Mouse (Mus musculus): ENCODE measurements around the gene Nkd1. TPM values are rescaled to one million over a fixed set of nuclear protein-coding genes. Genes with fewer than 3 reads are reported as not detected.

The Nkd1 gene
- total RNA-seq, 2 experiments from 2014 or later: 2.9 to 3.9 TPM

GRCm38 (mm10) chr8:88635474-88636397 lies 114.6 kb downstream of the Nkd1 start, which contains the start of gene Snx20:
Snx20 (minus strand) TSS chr8:88636128.
- intact Hi-C loops (cut with DNase I): no loop called here
- DNase-seq (ENCODE audit: low spot score): no peak

- DNase-seq (ENCODE audit: low spot score): no peak
- intact Hi-C loops (cut with DNase I): no loop called here
These were observed 116.2 kb downstream of the Nkd1 start for GRCm38 (mm10) chr8:88637092-88638000.

GRCm38 (mm10) chr8:88638908-88639307 lies 117.8 kb downstream of the Nkd1 start:
- intact Hi-C loops (cut with DNase I): no loop called here
- DNase-seq (ENCODE audit: low spot score): no peak

- no peak for DNase-seq (ENCODE audit: low spot score)
- intact Hi-C loops (cut with DNase I): no loop called here
These were observed 121.8 kb downstream of the Nkd1 start for GRCm38 (mm10) chr8:88642734-88643564.

Other genes starting within 250 kb of the Nkd1 start
- gene Adcy7, start 249.0 kb upstream of the Nkd1 start, total RNA-seq (2021): 1 to 10 TPM; 7.0 to 8.8 TPM
- 10 to 100 TPM; 83.5 to 88.0 TPM for gene Brd7, start 159.2 kb upstream of the Nkd1 start, total RNA-seq (2021)
- 1 to 10 TPM; 1.3 to 1.9 TPM for gene Snx20, start 114.8 kb downstream of the Nkd1 start, total RNA-seq (2021)
- 1 to 10 TPM; 1.2 to 1.3 TPM for gene Nod2, start 126.0 kb downstream of the Nkd1 start, total RNA-seq (2021)
- 10 to 100 TPM; 25.5 to 29.1 TPM for gene Cyld, start 175.7 kb downstream of the Nkd1 start, total RNA-seq (2021)